Mouse (Mus musculus): ENCODE measurements around the gene Rcn2. TPM values are rescaled to one million over a fixed set of nuclear protein-coding genes. Genes with fewer than 3 reads are reported as not detected.
"Not testable (repeated sequence)": the region's sequence is repeated elsewhere in the genome, so short reads cannot be mapped to it uniquely, and the experiment has no call there.

Gene Rcn2
- 10 to 100 TPM in 22 of 26 experiments, 1 to 10 TPM in 4; 5.2 to 45.2 (median 23.6) TPM for total RNA-seq (2018; cell fraction: chromatin; rRNA removed)
- 10 to 100 TPM; 17.2 to 46.0 (median 29.6) TPM for total RNA-seq (2018; cell fraction: cytosol; rRNA removed)
- total RNA-seq (2018; cell fraction: nucleus; rRNA removed), result 10 to 100 TPM; 20.7 to 63.8 (median 38.6) TPM
- polyA plus RNA-seq (2018), result 29.6 to 55.4 TPM (median 36.6 TPM) in 3 replicates

DNA sequence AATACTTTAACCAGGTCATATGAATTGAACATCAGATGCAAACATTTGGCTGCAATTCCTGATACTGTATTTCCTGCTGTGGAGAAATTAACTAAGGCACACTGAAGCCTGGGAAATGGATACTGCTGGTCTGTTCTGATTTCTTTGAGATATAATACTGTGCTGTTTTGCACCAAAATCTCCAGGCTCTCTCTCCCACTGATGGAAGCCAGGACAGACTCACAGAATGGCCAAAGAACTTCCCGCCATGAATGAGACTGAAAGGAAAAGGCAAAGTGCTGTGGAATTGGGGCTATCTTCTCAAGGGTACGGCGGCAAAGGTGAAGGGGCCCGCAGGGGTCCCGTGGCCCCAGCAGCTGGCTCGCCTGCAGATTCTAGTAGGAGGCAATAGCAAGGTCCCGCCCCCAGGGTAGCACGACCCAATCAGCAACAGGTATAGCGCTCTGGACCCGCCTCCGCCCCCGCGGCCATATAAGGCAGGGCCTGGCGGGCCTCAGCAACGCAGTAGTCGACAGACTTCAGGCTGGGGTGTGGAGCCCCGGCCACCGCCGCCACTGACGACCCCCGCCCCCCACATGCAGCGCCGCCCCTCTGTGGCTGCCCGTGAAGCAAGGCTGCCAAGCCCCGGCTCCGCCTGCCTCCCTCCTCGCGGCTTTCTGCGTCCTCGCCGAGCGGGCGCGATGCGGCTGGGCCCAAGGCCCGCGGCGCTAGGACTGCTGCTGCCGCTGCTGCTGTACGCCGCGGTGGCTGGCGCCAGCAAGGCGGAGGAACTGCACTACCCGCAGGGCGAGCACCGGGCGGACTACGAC, at the start of gene Rcn2:
Rcn2 (plus strand) TSS at position 474 of the 809 bp plus-strand sequence.
- peak within 1 kb of the TSS; percentile 68 for H3K4me3 ChIP-seq (ENCODE audit: inconsistent target)
- 0 out of 2 replicates have a peak, but pooled peaks cover 8% of the 10 kb centered on the region for H3K36me3 ChIP-seq (ENCODE audit: inconsistent target)
- H3K79me2 ChIP-seq (ENCODE audit: inconsistent target), result no peaks in the 10 kb centered on the region
- 2% methylated on average over 38 of the region's 49 CpGs for WGBS (ENCODE audit: missing documents)
- peak within 1 kb of the TSS; percentile 38 for H3K27ac ChIP-seq

DNA sequence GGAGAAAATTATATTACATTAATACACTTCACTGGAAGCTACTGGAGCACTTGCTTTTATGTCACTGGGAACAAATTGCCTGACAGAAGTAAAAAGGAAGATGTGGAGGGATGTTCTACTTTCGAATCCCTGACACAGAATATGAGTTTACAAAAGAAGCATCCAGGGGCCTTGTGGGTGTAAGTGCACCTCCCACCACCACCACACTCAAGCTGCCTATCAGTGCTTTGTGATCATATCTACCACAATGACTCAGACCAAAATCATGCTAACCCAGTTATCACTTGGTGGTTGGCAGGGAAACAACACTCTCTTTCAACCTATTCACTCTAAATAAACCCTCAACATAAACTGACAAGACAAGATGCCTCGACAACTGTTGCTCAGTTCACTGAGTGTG, 37.0 kb upstream of the Rcn2 start:
- no CpG with 5 or more reads among the region's 2 CpGs for WGBS (ENCODE audit: missing documents)
- not testable (repeated sequence) for H3K27ac ChIP-seq

GRCm38 (mm10) chr9:56010450-56010849, 31.2 kb upstream of the Rcn2 start, which contains the start of gene 4930563M21Rik:
4930563M21Rik (minus strand) TSS chr9:56010550.
- WGBS (ENCODE audit: missing documents), result 88% methylated on average over 4 of the region's 4 CpGs
- no peaks in the 10 kb centered on the region for H3K79me2 ChIP-seq (ENCODE audit: inconsistent target)
- H3K4me3 ChIP-seq (ENCODE audit: inconsistent target), result no peak within 1 kb of the TSS
- no peak within 1 kb of the TSS for H3K27ac ChIP-seq
- no peaks in the 10 kb centered on the region for H3K36me3 ChIP-seq (ENCODE audit: inconsistent target)

More for the DNA sequence above, 37.0 kb upstream of the Rcn2 start:
- H3K79me2 ChIP-seq (ENCODE audit: inconsistent target); H3K4me3 ChIP-seq (ENCODE audit: inconsistent target); H3K36me3 ChIP-seq (ENCODE audit: inconsistent target): not testable (repeated sequence)

GRCm38 (mm10) chr9:56024772-56025171, 16.9 kb upstream of the Rcn2 start:
- H3K4me3 ChIP-seq (ENCODE audit: inconsistent target), result no peak overlapping the region
- H3K27ac ChIP-seq, result no peak overlapping the region
- no peaks in the 10 kb centered on the region for H3K79me2 ChIP-seq (ENCODE audit: inconsistent target)
- H3K36me3 ChIP-seq (ENCODE audit: inconsistent target), result no peaks in the 10 kb centered on the region
- WGBS (ENCODE audit: missing documents), result 85% methylated on average over 2 of the region's 2 CpGs

DNA sequence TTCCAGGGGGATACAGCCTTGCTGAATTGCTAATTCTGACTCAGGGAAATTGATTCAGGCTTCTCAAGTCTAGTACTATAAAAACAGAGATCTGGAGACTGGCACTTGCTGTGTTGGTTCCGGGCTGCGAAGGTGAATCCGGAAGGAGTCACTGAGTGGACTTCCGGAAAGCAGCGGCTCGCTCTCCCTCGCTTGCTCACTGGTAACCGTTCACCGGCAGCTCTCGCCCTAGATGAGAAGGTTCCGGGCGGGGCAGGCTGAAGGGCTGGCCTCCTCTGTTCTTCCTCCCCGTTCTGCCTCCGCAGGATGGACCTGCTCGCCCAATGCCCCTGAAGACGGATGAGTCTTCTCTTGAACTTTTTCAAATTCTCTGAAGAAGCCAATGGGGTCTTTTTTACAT, 14.4 kb upstream of the Rcn2 start:
- Histone ChIP-seq H3K79me2 (ENCODE audit: inconsistent target) (no peaks in the 10 kb centered on the region), H3K4me3 (ENCODE audit: inconsistent target) (no peak overlapping the region), H3K36me3 (ENCODE audit: inconsistent target) (no peaks in the 10 kb centered on the region), H3K27ac (no peak overlapping the region)
- WGBS (ENCODE audit: missing documents), result 91% methylated on average over 15 of the region's 16 CpGs

- no peaks in the 10 kb centered on the region for H3K36me3 ChIP-seq (ENCODE audit: inconsistent target)
- no peak overlapping the region for H3K27ac ChIP-seq
- H3K79me2 ChIP-seq (ENCODE audit: inconsistent target), result no peaks in the 10 kb centered on the region
- 57% methylated on average over 3 of the region's 3 CpGs for WGBS (ENCODE audit: missing documents)
- H3K4me3 ChIP-seq (ENCODE audit: inconsistent target), result no peak overlapping the region
Measured at GRCm38 (mm10) chr9:56032219-56032618, 9.4 kb upstream of the Rcn2 start.

- no peaks in the 10 kb centered on the region for H3K79me2 ChIP-seq (ENCODE audit: inconsistent target)
- peak overlapping the region; percentile 38 for H3K27ac ChIP-seq
- under 1% methylated on average over 16 of the region's 16 CpGs for WGBS (ENCODE audit: missing documents)
- peak overlapping the region; percentile 68 for H3K4me3 ChIP-seq (ENCODE audit: inconsistent target)
- 0 out of 2 replicates have a peak, but pooled peaks cover 8% of the 10 kb centered on the region for H3K36me3 ChIP-seq (ENCODE audit: inconsistent target)
Measured at GRCm38 (mm10) chr9:56042181-56042621, 556 bp downstream of the Rcn2 start.

DNA sequence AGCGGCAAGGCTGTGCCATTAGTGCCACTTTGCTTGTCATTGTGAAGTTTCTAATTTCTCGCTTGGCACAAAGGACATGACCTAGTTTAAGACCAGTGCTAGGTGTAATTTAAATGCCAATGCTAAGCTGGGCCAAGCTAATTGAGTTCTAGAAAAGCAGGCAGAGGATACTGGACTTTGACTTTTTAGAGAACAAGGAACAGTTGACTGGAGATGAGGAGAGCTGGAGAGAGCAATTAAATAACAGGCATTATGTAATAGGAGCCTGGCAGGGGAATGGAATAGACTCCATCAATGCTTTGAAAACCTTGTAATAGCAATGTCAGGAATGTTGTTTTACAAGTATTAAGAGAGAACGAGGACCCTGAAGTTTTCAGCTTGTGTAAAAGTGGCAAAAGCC, 12.2 kb downstream of the Rcn2 start:
- Histone ChIP-seq H3K79me2 (ENCODE audit: inconsistent target) (no peaks in the 10 kb centered on the region), H3K27ac (no peak overlapping the region), H3K4me3 (ENCODE audit: inconsistent target) (no peak overlapping the region), H3K36me3 (ENCODE audit: inconsistent target) (peaks cover 15% of the 10 kb centered on the region; the same call in 1 of the 2 replicates)
- WGBS (ENCODE audit: missing documents), result 90% methylated on average over 3 of the region's 3 CpGs

DNA sequence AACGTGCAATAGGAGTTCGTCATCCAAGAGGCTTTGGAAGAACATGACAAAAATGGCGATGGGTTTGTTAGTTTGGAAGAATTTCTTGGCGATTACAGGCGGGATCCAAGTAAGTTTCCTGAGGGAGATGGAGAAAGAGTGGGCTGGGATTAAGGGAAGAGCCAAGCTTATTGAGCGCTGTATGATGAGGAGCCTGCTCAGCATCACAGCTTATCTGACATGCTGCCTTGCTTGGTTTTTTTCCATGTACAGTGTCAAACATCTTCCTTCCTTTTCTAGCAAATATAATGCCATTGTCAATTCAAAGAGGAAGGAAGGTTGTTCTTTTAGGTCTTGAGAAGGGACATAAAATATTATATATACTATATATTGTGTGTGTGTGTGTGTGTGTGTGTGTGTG, 14.5 kb downstream of the Rcn2 start:
- WGBS (ENCODE audit: missing documents), result 99% methylated on average over 6 of the region's 6 CpGs
- Histone ChIP-seq H3K79me2 (ENCODE audit: inconsistent target) (no peaks in the 10 kb centered on the region), H3K36me3 (ENCODE audit: inconsistent target) (peaks cover 30% of the 10 kb centered on the region), H3K27ac (no peak overlapping the region), H3K4me3 (ENCODE audit: inconsistent target) (no peak overlapping the region)

GRCm38 (mm10) chr9:56062336-56062735, 20.7 kb downstream of the Rcn2 start:
- 98% methylated on average over 5 of the region's 5 CpGs for WGBS (ENCODE audit: missing documents)
- no peak overlapping the region for H3K27ac ChIP-seq
- no peaks in the 10 kb centered on the region for H3K79me2 ChIP-seq (ENCODE audit: inconsistent target)
- no peak overlapping the region for H3K4me3 ChIP-seq (ENCODE audit: inconsistent target)
- H3K36me3 ChIP-seq (ENCODE audit: inconsistent target), result peaks cover 29% of the 10 kb centered on the region

DNA sequence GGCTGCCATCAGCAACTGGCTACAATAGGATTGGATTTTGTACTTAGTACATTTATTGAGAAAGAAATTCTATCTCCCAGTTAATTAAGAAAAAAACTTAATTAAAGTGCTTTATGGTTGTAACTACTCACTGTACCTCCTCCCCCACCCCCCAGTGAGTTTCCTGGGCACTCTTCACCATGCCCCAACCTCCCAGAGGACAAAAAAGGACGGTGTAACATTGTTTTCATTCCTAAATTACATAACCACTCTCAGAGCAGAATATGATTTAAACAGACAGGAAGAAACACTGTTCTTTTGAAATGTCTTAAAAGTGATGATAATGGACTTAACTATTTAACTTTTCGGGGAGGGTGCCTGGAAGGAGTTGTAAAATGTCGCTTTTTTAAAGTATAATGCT, 23.4 kb downstream of the Rcn2 start:
- Histone ChIP-seq H3K27ac (no peak overlapping the region), H3K79me2 (ENCODE audit: inconsistent target) (no peaks in the 10 kb centered on the region), H3K4me3 (ENCODE audit: inconsistent target) (no peak overlapping the region), H3K36me3 (ENCODE audit: inconsistent target) (peaks cover 23% of the 10 kb centered on the region; the same call in 1 of the 2 replicates)
- 60% methylated on average over 3 of the region's 3 CpGs for WGBS (ENCODE audit: missing documents)

GRCm38 (mm10) chr9:56067964-56068363, 26.3 kb downstream of the Rcn2 start:
- Histone ChIP-seq H3K4me3 (ENCODE audit: inconsistent target) (no peak overlapping the region), H3K27ac (no peak overlapping the region), H3K79me2 (ENCODE audit: inconsistent target) (no peaks in the 10 kb centered on the region), H3K36me3 (ENCODE audit: inconsistent target) (no peaks in the 10 kb centered on the region)
- WGBS (ENCODE audit: missing documents), result 36% methylated on average over 4 of the region's 4 CpGs

GRCm38 (mm10) chr9:56068630-56069029, 27.0 kb downstream of the Rcn2 start:
- Histone ChIP-seq H3K36me3 (ENCODE audit: inconsistent target) (no peaks in the 10 kb centered on the region), H3K4me3 (ENCODE audit: inconsistent target) (no peak overlapping the region), H3K27ac (no peak overlapping the region), H3K79me2 (ENCODE audit: inconsistent target) (no peaks in the 10 kb centered on the region)
- WGBS (ENCODE audit: missing documents), result 94% methylated on average over 1 of the region's 1 CpGs

- 91% methylated on average over 2 of the region's 2 CpGs for WGBS (ENCODE audit: missing documents)
- Histone ChIP-seq H3K79me2 (ENCODE audit: inconsistent target) (no peaks in the 10 kb centered on the region), H3K27ac (no peak overlapping the region), H3K4me3 (ENCODE audit: inconsistent target) (no peak overlapping the region), H3K36me3 (ENCODE audit: inconsistent target) (no peaks in the 10 kb centered on the region)
Measured at GRCm38 (mm10) chr9:56072861-56073260, 31.2 kb downstream of the Rcn2 start.

DNA sequence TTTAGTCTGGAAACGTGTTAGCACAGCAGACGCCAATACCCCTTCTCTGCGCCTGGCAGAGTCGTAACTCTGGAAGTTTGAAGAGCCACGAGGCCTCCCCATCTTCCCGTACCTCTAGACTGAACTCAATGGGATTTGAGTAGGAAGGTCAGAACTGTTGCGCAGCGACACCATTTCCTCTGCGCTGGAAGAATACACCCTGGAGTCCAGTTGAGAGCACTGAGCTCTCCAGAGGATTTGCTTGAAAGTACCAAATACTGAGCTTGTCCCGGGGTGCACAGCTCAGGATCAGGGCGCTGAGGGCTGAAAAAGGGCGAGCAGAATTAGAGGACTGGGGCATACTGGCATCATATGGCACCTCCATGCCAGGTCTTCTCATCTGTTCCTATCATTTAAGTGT, 33.2 kb downstream of the Rcn2 start:
- Histone ChIP-seq H3K79me2 (ENCODE audit: inconsistent target) (no peaks in the 10 kb centered on the region), H3K27ac (no peak overlapping the region), H3K36me3 (ENCODE audit: inconsistent target) (no peaks in the 10 kb centered on the region), H3K4me3 (ENCODE audit: inconsistent target) (no peak overlapping the region)
- WGBS (ENCODE audit: missing documents), result 91% methylated on average over 12 of the region's 12 CpGs
